Mouse (Mus musculus) midbrain, embryonic 14.5 days (tissue): ENCODE data around the gene Gm20219. TPM values are rescaled to one million over a fixed set of nuclear protein-coding genes. Genes with fewer than 3 reads are reported as not detected.

Experiments
- ATAC-seq: fragments of 200-750 bp; cut with Nextera tagmentation; 2 replicates; pipeline ENCODE4 v1.8.0; 2017; ENCODE audit warnings: moderate number of reproducible peaks, moderate library complexity; ENCODE audit not compliant: low FRiP score, low TSS enrichment
- DNase-seq: peaks from one replicate; pipeline ENCODE4 v3.0.0-alpha.2; 2015
- H3K27ac ChIP-seq: fragments of 300-500 bp; sonication (generic); replicated peaks from 2 replicates; pipeline ENCODE4 v1.5.1; 2014; ENCODE audit warnings: mild to moderate bottlenecking, low read depth, low read length, moderate library complexity
- H3K27me3 ChIP-seq: fragments of 300-500 bp; sonication (generic); 2 replicates; pipeline ENCODE4 v1.6.1; 2014; ENCODE audit warnings: low read length, control low read depth, mixed read lengths; ENCODE audit not compliant: control insufficient read depth, insufficient read depth
- H3K36me3 ChIP-seq: fragments of 300-500 bp; sonication (generic); 2 replicates; pipeline ENCODE4 v1.6.1; 2014; ENCODE audit warnings: low read length, control low read depth; ENCODE audit not compliant: control insufficient read depth, insufficient read depth
- H3K4me1 ChIP-seq: fragments of 300-500 bp; sonication (generic); 2 replicates; pipeline ENCODE4 v1.6.1; 2014; ENCODE audit warnings: mild to moderate bottlenecking, antibody characterized with exemption, low read length, control low read depth; ENCODE audit not compliant: control insufficient read depth, insufficient read depth
- H3K4me2 ChIP-seq: fragments of 300-500 bp; sonication (generic); 2 replicates; pipeline ENCODE4 v1.6.1; 2014; ENCODE audit warnings: mild to moderate bottlenecking, low read length, moderate library complexity
- H3K4me3 ChIP-seq: fragments of 300-500 bp; sonication (generic); replicated peaks from 2 replicates; pipeline ENCODE4 v1.5.1; 2014; ENCODE audit warnings: low read depth, low read length
- H3K9ac ChIP-seq: fragments of 300-500 bp; sonication (generic); replicated peaks from 2 replicates; pipeline ENCODE4 v1.6.1; 2014; ENCODE audit warnings: mild to moderate bottlenecking, low read length, moderate library complexity
- H3K9me3 ChIP-seq: fragments of 300-500 bp; sonication (generic); 2 replicates; pipeline ENCODE4 v1.6.1; 2016; ENCODE audit warnings: low read length, control low read depth, mixed read lengths; ENCODE audit not compliant: control insufficient read depth
- WGBS: fragments of 180-500 bp; shearing (Covaris S2); extraction: QIAGEN DNeasy Blood & Tissue Kit; methylation state at CpG from one replicate; pipeline ENCODE4 v1.1.7; 2014; 5-methylcytosine and 5-hydroxymethylcytosine counted together
- polyA plus RNA-seq: library from polyadenylated mRNA; unstranded; fragments of >200 nt; fragmentation: Nextera tagmentation; extraction: Ambion mirVana; gene quantifications from 2 replicates; pipeline ENCODE4 v1.2.1, GENCODE M21; 2014

Gm20219 gene
- polyA plus RNA-seq, 1 experiment from 2014 or later, result 0.95 TPM

DNA sequence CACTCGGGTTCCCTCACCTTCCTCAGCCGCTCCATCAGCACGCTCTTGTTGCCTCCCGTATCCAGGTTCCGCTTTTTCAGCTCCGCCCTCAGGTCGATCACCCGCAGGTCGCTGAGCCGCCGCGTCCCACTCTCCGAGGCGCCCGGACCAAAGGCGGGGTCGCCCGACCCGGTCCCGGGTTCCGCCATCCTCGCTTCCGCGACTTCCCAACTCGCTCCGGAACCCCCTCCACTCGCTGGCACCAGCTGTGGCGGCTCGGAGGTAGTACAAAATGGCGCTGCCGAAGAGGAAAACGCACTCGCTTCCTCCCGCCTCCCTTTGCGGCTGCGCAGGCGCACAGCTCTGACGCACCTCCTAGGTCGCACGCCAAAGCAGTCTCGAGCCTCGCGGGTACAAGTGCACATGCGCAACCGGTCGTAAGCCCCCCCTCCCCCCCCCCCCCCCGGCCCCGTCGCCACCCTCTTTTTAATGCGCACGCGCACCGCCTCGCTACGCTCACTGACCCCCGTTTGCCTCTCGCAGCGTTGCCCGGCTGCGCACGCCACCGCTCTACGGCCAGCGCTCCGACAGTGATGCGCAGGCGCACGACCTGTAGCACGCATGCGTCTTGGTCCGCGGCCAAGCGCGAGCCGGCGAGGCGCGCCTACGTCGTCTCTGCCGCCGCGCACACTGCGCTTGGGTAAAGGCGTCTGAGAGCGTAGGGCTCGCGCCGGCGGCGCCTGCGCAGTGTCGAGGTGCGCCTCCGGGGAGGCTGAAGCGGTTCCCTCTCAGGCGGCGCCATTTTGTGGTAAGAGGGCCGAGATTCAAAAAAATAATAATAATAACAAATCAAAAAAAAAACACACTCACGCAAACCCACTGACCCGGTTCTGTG, 30.3 kb upstream of the Gm20219 start, which contains the start of the genes Safb2 and Safb:
Gene Safb2 (minus strand): TSS at position 329 of the 874 bp plus-strand sequence.
Gene Safb (plus strand): TSS at position 569 of the 874 bp plus-strand sequence.
- Histone ChIP-seq H3K9me3 (no peaks in the 10 kb centered on the region), H3K4me2 (peak within 1 kb of the TSS; percentile 94)
- under 1% methylated on average over 97 of the region's 101 CpGs for WGBS

DNA sequence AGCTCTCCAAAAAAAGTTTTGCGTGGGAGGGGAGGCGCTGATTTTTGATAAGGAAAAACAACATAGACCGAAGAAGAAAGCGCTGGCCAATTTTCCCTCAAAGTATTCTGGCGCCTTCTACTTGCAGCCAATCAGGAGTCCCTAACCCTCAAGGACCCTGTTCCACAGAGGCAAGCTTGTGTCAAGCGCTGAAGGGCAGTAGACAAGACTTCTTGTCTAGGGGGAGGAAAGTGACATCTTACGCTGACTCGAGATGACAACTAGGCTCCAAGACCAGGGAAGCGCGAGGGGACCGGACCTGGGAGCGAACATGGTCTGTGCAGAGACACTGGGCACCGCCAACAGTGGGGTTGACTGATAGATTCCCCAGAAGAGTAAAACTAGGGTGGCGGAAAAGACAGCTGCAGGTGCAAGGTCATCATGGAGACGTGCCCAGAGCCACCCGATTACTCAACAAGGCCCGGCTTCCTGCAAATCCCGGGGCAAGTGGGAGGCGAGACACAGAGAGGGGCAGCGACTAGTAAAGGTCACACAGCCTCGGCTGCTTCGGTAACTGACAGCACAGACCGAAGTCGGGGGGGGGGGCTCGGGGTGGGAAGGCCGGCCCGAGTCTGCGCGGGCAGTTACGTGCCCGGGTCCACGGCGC, 29.5 kb upstream of the Gm20219 start:
- H3K4me1 ChIP-seq, result peaks cover 37% of the 10 kb centered on the region
- no peak for ATAC-seq

More for the DNA sequence above, 30.3 kb upstream of the Gm20219 start, which contains the start of the genes Safb2 and Safb:
- DNase-seq, result peak; percentile 100
- peak within 1 kb of the TSS; percentile 93 for H3K4me3 ChIP-seq
- H3K27ac ChIP-seq, result peak within 1 kb of the TSS; percentile 91
- peak within 1 kb of the TSS; percentile 83 for H3K9ac ChIP-seq
- peaks cover 61% of the 10 kb centered on the region for H3K36me3 ChIP-seq
- peak; percentile 95 for ATAC-seq
- H3K27me3 ChIP-seq, result no peaks in the 10 kb centered on the region
- peaks cover 37% of the 10 kb centered on the region for H3K4me1 ChIP-seq

GRCm38 (mm10) chr17:56583071-56583470, 28.9 kb upstream of the Gm20219 start:
- no peak for ATAC-seq

More for the DNA sequence above, 29.5 kb upstream of the Gm20219 start:
- Histone ChIP-seq H3K4me2 (peak overlapping the region; percentile 94), H3K9ac (peak overlapping the region; percentile 72), H3K4me3 (peak overlapping the region; percentile 93), H3K36me3 (peaks cover 61% of the 10 kb centered on the region), H3K27me3 (no peaks in the 10 kb centered on the region), H3K27ac (peak overlapping the region; percentile 91), H3K9me3 (no peaks in the 10 kb centered on the region)
- peak; percentile 14 for DNase-seq
- WGBS, result 5% methylated on average over 33 of the region's 33 CpGs

GRCm38 (mm10) chr17:56572939-56573338, 18.8 kb upstream of the Gm20219 start:
- DNase-seq, result no peak
- Histone ChIP-seq H3K27me3 (no peaks in the 10 kb centered on the region), H3K36me3 (peaks cover 91% of the 10 kb centered on the region), H3K4me1 (no peaks in the 10 kb centered on the region), H3K27ac (no peak overlapping the region), H3K9me3 (no peaks in the 10 kb centered on the region), H3K4me3 (no peak overlapping the region), H3K4me2 (no peak overlapping the region), H3K9ac (no peak overlapping the region)
- no peak for ATAC-seq
- 94% methylated on average over 3 of the region's 3 CpGs for WGBS

More at GRCm38 (mm10) chr17:56583071-56583470, 28.9 kb upstream of the Gm20219 start:
- Histone ChIP-seq H3K9ac (peak overlapping the region; percentile 72), H3K4me3 (peak overlapping the region; percentile 93), H3K4me2 (peak overlapping the region; percentile 94), H3K9me3 (no peaks in the 10 kb centered on the region), H3K36me3 (peaks cover 61% of the 10 kb centered on the region), H3K27me3 (no peaks in the 10 kb centered on the region), H3K27ac (no peak overlapping the region), H3K4me1 (peaks cover 37% of the 10 kb centered on the region)
- WGBS, result 74% methylated on average over 1 of the region's 1 CpGs
- DNase-seq, result no peak

GRCm38 (mm10) chr17:56572154-56572553, 18.0 kb upstream of the Gm20219 start:
- H3K27me3 ChIP-seq, result no peaks in the 10 kb centered on the region
- 63% methylated on average over 1 of the region's 1 CpGs for WGBS
- H3K4me2 ChIP-seq, result no peak overlapping the region
- 0 out of 2 replicates have a peak overlapping the region, but pooled peaks have one; percentile 13 for H3K27ac ChIP-seq
- peaks cover 91% of the 10 kb centered on the region for H3K36me3 ChIP-seq
- DNase-seq, result peak; percentile 36
- no peak overlapping the region for H3K9ac ChIP-seq
- no peaks in the 10 kb centered on the region for H3K9me3 ChIP-seq
- no peak for ATAC-seq
- H3K4me3 ChIP-seq, result no peak overlapping the region
- H3K4me1 ChIP-seq, result no peaks in the 10 kb centered on the region

GRCm38 (mm10) chr17:56570287-56570686, 16.1 kb upstream of the Gm20219 start:
- Histone ChIP-seq H3K4me1 (no peaks in the 10 kb centered on the region), H3K27me3 (no peaks in the 10 kb centered on the region), H3K4me2 (no peak overlapping the region), H3K27ac (no peak overlapping the region), H3K36me3 (peaks cover 98% of the 10 kb centered on the region), H3K9me3 (no peaks in the 10 kb centered on the region), H3K9ac (no peak overlapping the region), H3K4me3 (no peak overlapping the region)
- WGBS, result 91% methylated on average over 4 of the region's 4 CpGs
- DNase-seq (no peak), ATAC-seq (no peak)

- DNase-seq (no peak), ATAC-seq (no peak)
- Histone ChIP-seq H3K9ac (no peak overlapping the region), H3K9me3 (no peaks in the 10 kb centered on the region), H3K4me2 (no peak overlapping the region), H3K4me3 (no peak overlapping the region), H3K27ac (no peak overlapping the region), H3K27me3 (no peaks in the 10 kb centered on the region), H3K4me1 (no peaks in the 10 kb centered on the region), H3K36me3 (peaks cover 100% of the 10 kb centered on the region)
- WGBS, result 98% methylated on average over 4 of the region's 4 CpGs
These were observed 13.2 kb upstream of the Gm20219 start for GRCm38 (mm10) chr17:56567370-56567769.

- Histone ChIP-seq H3K36me3 (peaks cover 100% of the 10 kb centered on the region), H3K4me3 (no peak overlapping the region), H3K4me1 (no peaks in the 10 kb centered on the region), H3K4me2 (no peak overlapping the region), H3K9ac (no peak overlapping the region), H3K27me3 (no peaks in the 10 kb centered on the region), H3K27ac (no peak overlapping the region), H3K9me3 (no peaks in the 10 kb centered on the region)
- ATAC-seq (no peak), DNase-seq (no peak)
- 90% methylated on average over 5 of the region's 5 CpGs for WGBS
These were observed 12.7 kb upstream of the Gm20219 start for GRCm38 (mm10) chr17:56566918-56567317.
